Mouse (Mus musculus) layer of hippocampus, adult 11-12 months (tissue): ENCODE measurements around the gene Dact1.

Experiments used
- DNase-seq: peaks from one replicate; pipeline ENCODE4 v3.0.0; 2022; ENCODE audit warnings: low spot score

Dact1 gene

DNA sequence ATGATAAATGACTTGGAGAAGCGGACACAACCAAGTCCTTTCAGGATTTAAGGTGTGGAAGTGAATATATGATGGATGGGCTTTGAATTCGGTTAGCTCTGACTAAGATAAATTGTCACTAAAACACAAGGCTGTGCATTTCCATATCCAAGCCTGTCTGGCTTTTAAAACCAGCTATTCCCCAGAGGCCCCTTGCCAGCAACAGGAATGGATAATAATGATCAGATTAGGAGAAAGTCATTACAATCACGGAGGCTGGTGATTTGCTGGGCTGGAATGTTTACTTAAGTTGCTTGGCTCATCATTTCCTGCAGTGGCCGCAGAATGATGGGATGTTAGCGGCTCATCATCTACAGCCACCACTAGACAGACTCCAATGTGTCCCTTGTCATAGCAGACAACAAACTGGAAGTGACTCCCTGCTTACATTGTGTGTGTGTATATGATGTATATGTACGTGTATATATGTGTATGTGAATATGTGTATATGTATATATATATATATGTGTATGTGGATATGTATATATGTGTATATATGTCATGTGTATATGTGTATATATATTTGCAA, 28.3 kb downstream of the Dact1 start:
- no peak for DNase-seq

DNA sequence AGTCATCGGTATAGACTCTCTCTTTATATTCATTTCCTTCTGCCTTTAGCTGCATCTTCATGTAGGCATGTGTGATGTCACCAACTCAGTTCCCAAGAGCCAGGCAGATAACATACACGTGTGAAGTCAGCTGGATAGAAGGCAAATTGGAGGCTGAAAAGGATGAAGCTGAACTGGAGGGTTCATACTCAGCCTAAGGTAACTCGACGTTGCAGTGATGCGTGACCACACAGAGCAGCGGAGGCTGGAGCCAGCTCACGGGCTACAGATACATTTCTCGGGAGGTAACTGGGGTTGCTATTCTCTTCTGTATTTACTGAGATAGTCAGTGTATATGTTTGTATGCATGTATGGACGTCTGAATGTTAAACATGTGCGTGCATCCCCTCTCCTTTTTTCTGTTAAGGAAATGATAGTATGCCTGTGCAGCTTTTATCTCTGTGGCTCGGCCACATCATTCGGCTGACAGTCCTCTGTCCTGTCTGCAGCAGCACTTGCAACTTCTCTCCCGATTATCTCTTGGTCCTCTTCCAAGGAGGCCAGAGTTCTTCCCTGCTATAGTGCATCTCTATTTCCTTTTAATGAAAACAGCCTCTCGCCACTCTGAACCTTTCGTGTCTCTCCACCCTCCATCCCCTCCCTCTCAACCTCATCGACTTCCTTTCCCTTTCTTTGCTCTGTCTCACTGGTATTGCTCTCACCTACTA, 29.6 kb downstream of the Dact1 start:
- no peak for DNase-seq

DNA sequence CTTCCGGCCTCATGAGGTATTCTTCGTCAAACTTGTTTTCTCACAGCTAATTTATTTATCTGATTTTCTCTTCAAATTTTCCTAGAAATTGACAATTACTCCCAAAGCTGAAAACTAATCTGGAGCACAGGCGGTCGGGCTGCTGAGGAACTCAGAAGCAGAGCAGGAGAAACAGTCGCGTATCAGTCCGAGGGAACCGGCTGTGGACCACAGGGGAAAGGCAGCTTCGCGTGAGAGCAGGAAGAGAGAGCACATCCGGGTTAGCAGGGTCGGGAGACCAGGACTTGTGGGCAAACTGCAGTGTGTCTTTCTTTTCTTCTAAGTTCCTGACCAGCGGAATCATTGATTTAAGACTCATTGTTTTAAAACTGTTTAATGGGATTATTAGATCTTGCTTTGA, 32.7 kb downstream of the Dact1 start:
- DNase-seq: peak; percentile 17

DNA sequence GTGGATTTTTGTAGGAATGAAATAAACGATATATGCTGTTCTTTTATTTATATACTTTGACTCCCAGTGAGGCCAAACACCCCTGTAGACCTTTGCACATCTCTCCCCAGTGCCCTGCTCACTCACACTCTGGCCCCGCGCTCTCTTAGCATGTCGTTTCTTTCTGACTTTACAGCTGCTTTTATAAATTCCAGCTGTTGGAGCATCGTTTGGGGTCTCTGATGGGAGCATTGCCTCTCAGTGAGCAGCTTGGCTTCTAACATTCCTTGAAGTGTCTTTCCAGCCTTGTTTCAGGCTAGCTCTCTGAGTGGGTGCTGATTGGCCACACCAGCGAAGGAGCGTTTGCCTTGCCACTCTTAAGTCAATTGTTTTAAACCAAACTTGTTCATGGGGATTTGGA, 35.8 kb downstream of the Dact1 start:
- no peak for DNase-seq

DNA sequence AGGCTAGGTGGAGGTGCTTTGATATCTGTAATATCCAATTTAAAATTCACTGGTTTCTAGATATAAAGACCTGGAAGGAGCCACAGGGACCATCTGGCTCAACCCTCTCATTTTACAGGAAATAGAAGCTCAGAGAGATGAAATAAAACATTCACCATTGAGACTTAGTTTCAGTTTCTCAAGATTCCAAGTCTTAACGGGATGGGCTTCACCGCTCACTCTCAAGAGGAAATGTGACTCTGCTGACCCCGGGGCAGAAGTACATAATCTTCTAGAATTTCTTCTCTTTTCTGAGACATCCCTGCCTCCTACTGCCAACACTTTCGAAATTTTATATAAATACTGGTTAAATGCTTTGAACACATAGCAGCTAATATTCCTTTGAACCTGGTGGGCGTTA, 36.4 kb downstream of the Dact1 start:
- no peak for DNase-seq

DNA sequence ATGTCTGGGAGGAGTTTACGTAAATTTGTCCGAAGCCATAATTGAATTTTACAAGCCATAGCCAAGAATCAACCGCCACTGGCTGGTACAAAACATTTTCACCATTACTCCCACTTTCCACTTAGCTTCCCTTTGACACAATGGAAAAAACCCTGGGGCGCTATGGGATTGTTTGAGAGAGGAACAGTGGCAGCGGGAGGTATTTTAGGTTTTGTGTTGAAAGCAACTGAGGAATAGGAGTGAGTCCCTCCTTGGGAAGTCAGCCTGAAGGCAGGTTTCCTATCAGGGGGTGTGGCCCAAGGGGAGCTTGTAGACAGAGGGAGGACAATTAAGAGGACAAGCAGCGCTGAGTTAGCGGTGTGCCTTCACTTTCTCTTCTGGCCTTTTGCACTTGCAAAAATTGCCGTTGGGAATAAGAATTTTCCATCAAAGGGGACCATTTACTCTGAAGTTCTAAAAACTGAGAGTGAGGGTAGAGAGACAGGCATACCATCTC, 38.8 kb downstream of the Dact1 start:
- DNase-seq: no peak

DNA sequence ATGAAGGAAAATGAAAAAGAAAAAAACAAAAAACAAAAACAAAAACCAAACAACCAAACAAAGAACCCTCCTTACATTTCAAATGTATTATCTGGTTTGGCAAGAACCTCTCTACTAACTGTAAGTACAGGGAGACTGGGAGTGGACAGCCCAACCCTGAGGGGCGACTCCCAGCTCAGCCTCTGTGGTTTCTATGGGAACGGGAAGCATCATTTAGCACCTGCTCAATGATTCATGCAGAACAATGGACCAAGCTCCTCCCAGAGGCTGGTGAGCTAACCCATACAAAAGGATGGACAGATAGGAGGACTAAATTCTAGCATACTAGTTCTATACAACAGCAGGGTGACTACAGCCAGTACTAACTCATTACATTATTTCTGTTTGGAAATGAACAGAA, 40.4 kb downstream of the Dact1 start:
- DNase-seq: no peak

DNA sequence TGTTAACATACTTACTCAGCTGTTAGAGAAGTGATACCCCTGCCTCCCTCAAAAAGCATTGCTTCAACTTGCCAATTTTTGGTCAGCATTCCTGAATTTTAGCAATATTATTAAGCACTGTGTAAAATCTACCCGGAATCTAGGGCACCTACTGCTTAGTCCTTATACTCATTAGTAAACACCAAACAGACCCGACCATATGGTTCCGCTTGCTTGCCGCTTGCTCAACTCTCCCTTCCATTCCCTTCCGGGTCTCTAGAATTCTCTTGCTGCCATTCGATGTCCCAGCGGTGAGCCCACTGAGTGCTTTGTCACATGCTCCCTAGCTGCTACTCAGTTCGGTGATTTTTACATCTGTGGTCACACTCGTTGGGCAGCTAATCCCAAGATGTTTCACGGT, 45.0 kb downstream of the Dact1 start:
- no peak for DNase-seq

DNA sequence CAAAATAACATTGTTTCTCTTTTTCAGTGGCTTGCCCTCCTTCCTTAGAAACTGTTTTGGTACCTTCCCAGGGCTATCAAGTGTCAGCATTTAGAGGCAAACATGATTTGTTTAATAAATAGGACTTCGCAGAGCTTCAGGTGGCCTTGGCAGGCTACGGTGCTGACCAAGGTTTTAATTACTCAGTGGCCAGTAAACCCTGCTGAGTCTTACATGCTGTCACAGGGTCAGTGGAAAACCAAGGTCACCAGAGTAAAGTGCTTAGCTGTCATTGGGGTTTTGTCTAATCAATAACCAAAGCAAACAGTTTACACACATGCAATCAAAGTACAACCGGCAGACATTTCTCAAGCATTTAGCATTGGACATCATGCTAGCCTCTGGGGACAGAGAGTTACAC, 45.4 kb downstream of the Dact1 start:
- DNase-seq: no peak

DNA sequence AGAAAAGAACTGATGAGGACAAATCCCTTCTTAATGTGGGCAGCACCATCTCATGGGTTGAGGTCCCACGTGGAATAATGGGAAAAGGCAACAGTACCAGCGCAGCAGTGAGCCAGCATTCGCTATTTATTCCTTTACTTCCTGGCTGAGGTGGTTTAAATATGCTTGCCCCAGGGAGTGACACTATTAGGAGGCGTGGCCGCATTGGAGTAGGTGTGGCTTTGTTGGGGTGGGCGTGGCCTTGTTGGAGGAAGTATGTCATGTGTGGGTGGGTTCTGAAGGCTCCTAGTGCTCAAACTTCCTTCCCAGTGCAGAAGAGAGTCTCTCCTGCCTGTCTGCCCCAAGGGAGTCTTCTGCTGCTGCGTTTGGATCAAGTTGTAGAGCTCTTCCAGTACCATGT, 51.9 kb downstream of the Dact1 start:
- no peak for DNase-seq

DNA sequence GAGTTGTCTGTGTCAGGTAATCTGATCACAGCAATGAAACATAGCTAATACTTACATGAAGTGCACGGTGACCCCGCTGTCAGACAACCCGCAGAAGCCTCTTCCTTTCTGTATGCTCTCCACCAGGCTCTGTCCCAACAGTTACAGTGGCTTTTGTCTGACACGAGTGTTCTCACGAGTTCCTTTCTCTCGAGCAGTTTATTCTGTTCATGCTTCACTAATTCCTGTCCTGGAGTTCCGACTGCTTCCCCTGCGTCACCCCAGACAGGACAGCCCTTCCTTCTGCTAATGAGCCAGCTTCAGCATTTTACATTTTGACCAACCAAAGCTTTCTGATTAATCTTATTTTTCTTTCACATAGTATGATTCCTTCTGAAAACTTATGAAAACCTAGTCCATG, 52.7 kb downstream of the Dact1 start:
- DNase-seq: no peak

DNA sequence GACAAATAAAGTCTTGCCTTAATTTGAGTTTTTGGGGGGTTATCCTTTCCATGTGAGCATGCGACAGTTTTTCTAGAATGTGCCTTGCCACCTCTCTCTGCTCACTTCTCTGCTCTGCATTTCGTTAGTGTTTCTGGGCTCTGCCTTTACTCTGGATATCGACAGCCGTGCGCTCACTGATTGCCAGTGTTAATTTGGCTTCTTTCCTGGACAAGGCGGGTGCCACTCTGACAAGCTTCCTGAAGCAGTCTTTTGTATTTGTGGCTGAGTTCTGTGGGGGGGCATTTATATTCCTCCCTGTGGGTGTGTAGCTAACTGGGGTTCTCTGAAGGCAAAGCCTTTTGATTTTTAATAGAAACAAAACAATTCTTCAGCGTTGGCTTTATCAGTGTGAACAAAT, 54.4 kb downstream of the Dact1 start:
- DNase-seq: no peak

DNA sequence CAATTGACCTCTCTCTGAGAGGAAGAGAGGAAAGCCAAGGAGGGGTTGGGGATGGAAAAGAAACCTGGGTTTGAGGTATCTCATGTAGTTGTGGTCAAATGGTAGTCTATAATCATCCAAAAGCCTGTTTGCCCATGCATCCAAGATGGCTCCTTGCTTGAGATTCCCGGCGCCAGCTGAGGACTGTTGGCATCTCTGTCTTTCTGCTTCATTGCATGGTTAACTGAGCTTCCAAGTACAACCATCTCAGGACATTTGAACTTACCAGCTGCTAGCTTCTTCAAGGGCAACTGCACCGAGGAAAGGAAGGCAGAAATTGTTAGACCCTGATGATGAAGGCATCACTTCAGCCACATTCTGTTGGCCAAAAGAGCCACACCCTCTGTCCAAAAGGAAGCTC, 54.8 kb downstream of the Dact1 start:
- no peak for DNase-seq

DNA sequence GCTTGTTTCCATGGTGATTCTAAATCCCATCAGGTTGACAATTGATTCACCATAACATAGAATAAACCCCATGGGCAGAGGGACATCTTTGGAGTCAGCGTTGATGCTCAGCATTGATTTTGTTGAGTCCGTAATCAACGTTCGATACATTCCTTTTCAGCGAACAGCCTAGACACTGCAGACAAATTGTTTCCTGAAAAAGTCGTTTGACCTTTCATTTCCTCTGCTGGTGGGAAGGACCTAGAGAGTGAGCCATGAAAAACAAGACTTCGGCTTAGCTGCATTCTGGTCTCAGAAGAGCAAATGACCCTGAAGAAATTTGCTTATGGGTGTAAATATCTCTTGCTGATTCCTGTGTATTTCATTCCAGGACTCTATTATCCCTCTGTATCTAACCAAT, 55.5 kb downstream of the Dact1 start:
- DNase-seq: no peak

DNA sequence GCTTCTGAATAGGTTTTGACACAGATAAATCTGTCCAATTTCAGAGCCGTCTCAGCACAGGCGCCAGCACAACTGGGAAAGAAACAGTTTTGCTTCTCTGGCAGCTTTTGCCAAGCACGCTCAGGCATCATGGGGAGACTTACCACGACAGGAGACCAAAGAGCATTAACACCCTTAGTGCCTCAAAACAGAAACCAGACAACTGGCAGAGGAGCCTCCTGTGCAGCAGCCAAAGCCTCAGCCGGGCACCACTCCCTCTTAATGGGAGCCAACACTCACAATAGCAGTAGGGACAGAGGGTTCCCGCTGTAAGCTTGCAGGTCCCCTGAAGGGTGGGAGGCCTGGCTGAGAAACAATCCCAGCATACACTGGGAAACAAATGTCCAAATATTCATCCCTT, 56.5 kb downstream of the Dact1 start:
- DNase-seq: peak; percentile 14

DNA sequence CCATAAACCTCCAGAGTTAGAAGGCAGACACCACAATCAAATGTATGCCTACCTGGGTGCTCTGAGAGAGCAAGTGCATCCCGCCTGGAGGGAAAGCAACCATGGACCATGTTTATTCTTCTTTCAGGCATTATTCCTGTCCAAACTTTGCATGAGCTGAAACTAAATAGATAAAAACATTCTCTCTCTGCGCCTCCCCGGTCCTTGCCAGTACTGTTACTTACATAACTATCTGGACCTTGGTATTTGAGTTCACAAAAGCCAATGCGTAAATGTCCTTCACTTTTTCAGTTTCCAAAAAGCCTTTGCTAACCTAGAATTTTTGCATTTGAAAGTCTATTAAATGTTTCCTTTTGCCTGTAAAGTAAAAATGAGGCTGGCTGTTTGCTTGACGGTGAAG, 58.9 kb downstream of the Dact1 start:
- DNase-seq: no peak
